Mouse (Mus musculus) embryo, embryonic 10.5 days (tissue): ENCODE measurements around the gene Galnt17.

Experiments
- DNase-seq: peaks from one replicate; pipeline ENCODE4 v3.0.0-alpha.2; 2015; ENCODE audit warnings: low spot score

Gene Galnt17

DNA sequence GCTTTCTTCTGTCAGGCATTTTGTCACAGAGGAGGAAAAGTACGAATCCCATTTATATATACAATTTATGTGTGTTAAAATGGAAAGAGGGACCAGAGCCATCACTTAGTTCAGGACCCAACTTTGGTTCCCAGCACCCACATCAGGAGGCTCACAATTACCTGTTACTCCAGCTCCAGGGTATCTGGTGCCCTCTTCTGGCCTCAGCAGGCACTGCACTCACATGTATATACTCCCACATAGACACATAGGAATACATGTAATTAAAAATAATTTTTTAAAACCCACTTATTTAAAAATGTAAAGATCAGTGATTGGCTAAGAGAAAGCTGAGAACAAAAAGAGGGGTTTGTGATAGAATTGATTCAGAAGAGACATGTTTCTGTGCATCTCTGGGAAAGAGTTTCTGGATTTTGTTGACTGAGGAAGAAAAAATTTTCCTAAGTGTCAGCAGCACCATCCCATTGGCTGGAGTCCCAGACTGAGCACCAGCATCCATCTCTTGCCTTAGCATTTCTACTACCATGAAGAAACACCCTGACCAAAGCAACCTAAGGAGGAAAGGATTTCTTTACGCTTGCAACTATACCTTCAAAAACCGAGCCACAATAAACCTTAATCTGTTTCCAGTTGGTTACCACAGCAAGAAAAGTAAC, 381.0 kb downstream of the Galnt17 start:
- no peak for DNase-seq

DNA sequence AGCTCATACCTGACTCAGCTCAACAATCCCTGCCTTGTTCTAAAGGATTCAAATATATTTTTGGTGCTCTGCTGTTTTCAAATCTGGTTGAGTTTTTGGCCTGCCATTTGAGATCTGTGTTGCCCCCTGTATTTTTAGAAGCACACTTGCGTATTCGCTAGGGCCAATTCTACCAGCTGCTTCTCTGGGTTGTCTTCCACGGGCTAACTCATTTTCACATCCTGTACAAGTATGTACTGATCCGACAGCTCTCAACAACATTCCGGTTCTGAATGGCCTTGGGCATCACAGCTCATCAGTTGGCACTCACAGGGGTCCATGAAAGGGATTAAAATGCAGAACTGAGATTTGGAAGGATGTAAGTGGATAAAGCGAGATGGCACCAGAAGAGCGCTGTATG, 382.6 kb downstream of the Galnt17 start:
- no peak for DNase-seq

- peak; percentile 37 for DNase-seq
Measured at GRCm38 (mm10) chr5:130924245-130924827, 384.0 kb downstream of the Galnt17 start.

DNA sequence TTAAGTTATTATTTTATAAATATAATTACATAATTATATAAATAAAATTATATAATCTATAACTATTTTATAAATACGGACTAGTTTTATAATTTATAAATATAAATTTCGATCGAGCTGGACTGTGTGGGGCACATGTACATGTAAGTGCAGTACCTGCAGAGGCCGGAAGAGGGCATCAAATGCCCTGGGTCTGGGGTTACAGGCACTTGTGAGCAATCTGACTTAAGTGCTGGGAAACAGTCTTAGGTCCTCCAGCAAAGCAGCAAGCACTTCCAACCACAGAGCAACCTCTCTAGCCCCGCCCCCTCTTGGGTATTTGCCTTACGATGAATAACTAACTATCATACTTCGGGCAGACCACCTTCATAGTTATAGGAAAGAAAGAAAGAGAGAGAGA, 388.3 kb downstream of the Galnt17 start:
- no peak for DNase-seq

DNA sequence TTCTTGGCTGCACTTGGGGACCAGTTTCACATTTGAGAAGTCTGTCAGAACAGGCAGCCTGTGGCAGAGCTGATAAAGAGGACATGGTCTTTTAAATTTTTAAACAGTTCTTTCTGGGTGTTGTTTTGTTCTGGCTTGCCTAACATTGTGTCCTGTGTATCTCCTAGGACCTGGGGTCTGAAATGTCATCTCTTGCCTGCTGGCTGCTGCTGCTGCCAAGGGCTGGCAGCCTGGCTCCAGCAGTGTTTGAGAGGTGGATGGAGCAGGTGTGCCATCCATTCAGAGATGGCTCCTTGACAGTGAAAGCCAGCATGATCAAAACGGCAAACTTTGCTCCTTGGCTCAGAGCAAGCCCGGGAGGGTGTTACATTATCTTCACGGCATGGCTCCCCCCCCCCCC, 393.7 kb downstream of the Galnt17 start:
- no peak for DNase-seq

GRCm38 (mm10) chr5:130911551-130911950, 396.7 kb downstream of the Galnt17 start:
- DNase-seq = no peak

- no peak for DNase-seq
Measured at GRCm38 (mm10) chr5:130901736-130902135, 406.6 kb downstream of the Galnt17 start.

- no peak for DNase-seq
Measured at GRCm38 (mm10) chr5:130895991-130896390, 412.3 kb downstream of the Galnt17 start.

GRCm38 (mm10) chr5:130891735-130892134, 416.6 kb downstream of the Galnt17 start:
- DNase-seq = no peak

DNA sequence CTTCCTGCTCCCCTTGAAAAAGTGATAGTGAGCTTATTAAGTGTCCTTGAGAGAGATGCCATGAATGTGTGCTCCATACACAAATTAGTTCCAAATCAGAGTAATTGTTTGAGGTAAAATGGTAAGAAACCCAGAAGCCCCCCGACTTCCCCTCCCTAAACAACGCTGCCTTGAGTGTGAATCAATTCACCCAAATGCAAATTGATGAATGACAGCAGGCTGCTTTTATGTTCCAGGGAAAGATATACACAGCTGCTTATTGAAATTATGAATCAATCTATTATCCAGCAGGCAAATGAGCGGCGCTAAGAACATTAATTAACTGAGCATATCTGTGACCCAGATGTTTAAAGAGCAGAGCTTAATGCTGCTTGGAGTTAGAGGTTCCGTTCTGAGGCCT, 428.0 kb downstream of the Galnt17 start:
- DNase-seq = no peak

- no peak for DNase-seq
Measured at GRCm38 (mm10) chr5:130875391-130875790, 432.9 kb downstream of the Galnt17 start.

- no peak for DNase-seq
Measured at GRCm38 (mm10) chr5:130871086-130871485, 437.2 kb downstream of the Galnt17 start.

GRCm38 (mm10) chr5:130869869-130870268, 438.4 kb downstream of the Galnt17 start:
- DNase-seq = peak; percentile 27

DNA sequence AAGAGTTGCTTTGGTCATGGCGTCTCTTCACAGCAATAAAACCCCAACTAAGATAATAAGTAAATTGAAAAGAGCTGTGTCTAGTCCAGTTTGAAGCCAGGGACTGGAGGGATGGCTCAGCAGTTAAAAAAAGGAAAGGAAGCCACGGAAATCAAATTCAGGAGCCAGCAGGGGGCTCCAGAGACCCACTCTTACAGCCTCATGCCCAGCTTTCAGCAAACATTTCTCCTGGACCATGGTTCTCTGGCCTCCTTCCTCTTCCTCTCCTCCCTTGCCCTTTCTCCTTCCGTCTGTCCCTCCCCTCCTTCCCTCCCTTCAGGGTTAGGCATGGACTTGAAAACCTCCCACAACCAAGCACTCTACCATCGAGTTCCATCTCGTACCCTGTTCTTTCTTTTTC, 446.0 kb downstream of the Galnt17 start:
- DNase-seq = peak; percentile 72

DNA sequence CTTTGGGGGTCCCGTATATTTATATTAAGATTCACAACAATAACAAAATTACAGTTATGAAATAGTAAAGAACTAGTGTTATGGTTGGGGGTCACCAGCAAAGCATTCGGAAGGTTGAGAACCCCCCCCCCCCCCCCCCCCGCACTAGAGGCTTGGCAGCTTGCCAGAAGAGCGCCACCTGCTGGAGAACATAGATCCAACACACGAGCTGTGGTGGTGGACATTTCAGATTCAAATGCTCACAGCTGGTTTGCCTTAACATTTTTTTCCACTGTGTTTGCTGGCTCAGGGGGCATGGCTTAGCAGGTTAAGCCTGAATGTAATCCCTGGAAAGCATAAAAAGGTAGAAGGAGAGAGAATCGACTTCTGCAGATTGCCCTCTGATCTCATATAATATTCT, 448.6 kb downstream of the Galnt17 start:
- DNase-seq = peak; percentile 26

DNA sequence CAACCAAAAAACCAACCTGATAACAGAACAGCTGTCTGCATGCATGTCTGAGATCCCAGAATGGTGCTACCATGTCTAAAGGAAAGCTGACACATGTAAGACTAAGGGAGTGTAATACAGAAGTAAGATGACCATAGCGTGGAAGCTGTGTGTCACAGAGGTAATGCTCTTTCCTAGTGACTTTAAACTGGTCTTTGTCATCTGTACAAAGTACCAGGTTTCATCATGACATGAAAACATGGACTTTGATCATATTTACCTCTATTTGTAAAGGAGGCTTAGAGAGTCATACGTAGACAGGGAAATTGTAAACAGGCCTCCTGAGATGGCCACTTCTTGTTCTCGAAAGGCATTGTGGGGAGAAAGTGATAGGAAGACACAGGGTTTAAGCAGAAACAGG, 449.6 kb downstream of the Galnt17 start:
- no peak for DNase-seq

- DNase-seq = peak; percentile 82
Measured at GRCm38 (mm10) chr5:130858148-130858547, 450.1 kb downstream of the Galnt17 start.

- DNase-seq = no peak
Measured at GRCm38 (mm10) chr5:130854430-130854829, 453.9 kb downstream of the Galnt17 start.

GRCm38 (mm10) chr5:130853371-130853770, 454.9 kb downstream of the Galnt17 start:
- peak; percentile 90 for DNase-seq

- DNase-seq = peak; percentile 40
Measured at GRCm38 (mm10) chr5:130852182-130852581, 456.1 kb downstream of the Galnt17 start.

DNA sequence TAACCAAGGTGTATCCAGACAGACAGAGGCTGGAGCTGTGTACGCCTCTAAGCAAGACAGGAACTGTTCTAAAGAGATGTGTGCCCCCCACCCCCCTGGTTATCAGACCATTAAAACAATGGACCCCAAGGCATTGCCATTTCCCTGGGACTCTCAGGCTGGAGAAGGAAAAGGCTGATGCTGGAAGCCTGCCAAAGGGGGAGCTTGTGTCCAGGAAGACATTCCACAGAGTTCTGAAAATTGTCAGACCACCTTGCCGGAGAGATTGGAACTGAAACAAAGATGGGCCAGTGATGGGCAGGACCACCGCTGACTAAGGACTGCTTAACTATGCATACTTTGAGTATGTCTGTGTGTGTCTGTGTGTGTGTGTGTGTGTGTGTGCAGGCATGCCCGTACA, 458.7 kb downstream of the Galnt17 start:
- DNase-seq = no peak

- DNase-seq = no peak
Measured at GRCm38 (mm10) chr5:130848562-130848961, 459.7 kb downstream of the Galnt17 start.

- no peak for DNase-seq
Measured at GRCm38 (mm10) chr5:130825797-130826196, 482.5 kb downstream of the Galnt17 start.
